Mouse (Mus musculus): Measurements from ENCODE around the gene Tmprss12.
"Not testable (repeated sequence)": the region's sequence is repeated elsewhere in the genome, so short reads cannot be mapped to it uniquely, and the experiment has no call there.

GRCm38 (mm10) chr15:100307438-100308096 is 26.9 kb downstream of the Tmprss12 start:
- TF ChIP-seq POLR2A (IDR thresholded peaks at IDR 0.05; ENCODE audit: control insufficient read depth, low read depth, low read length) = not testable (repeated sequence)
- peak; percentile 17; the same call in 1 of the 2 replicates for TF ChIP-seq CTCF (IDR thresholded peaks at IDR 0.05; ENCODE audit: control insufficient read depth, insufficient read depth, insufficient replicate concordance, low read depth, low read length)
